Mouse (Mus musculus) erythroblast, adult 5-6 weeks (primary cell): ENCODE data around the gene Cyp27a1. TPM values are rescaled to one million over a fixed set of nuclear protein-coding genes. Genes with fewer than 3 reads are reported as not detected.

Experiments
- ATAC-seq: replicated peaks from 2 replicates; pipeline ENCODE4 v1.8.0; 2016; ENCODE audit warnings: moderate number of reproducible peaks, mild to moderate bottlenecking, moderate TSS enrichment, inconsistent platforms; ENCODE audit not compliant: poor library complexity, low FRiP score, severe bottlenecking
- total RNA-seq, 2 experiments: library from RNA; stranded (forward) in 1 of 2; stranded (reverse) in 1 of 2; fragments of 150-400 nt in 1 of 2; fragments of 200-764, 138-1000 nt in 1 of 2; gene quantifications; 2 replicates each; pipeline versions ENCODE4 v1.2.3 to v1.2.4; 2015 to 2017; ENCODE audit warnings: low replicate concordance in 2 of 2

Gene Cyp27a1
- total RNA-seq, 2 experiments from 2014 or later: 5.1 to 16.7 TPM

DNA sequence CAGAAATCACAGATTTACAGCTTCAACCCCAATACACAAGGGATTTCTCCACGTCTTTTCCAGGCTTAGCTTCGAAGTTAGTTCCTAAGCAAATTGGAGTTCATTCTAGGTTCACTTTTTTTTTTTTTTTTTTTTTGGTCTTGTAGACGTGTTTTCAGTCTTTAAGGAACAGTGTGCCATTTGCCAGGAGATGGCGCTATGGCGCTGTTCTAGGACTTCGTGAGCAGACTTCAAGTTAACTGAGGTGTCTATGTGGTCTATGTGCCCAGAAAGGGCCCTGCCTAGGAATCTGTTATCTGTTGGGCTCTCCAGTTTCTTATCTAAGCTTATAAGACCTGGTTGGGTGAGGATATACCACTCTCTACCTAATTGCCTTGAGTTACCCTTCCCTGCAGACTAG lies 49.7 kb downstream of the Cyp27a1 start:
- ATAC-seq: no peak

DNA sequence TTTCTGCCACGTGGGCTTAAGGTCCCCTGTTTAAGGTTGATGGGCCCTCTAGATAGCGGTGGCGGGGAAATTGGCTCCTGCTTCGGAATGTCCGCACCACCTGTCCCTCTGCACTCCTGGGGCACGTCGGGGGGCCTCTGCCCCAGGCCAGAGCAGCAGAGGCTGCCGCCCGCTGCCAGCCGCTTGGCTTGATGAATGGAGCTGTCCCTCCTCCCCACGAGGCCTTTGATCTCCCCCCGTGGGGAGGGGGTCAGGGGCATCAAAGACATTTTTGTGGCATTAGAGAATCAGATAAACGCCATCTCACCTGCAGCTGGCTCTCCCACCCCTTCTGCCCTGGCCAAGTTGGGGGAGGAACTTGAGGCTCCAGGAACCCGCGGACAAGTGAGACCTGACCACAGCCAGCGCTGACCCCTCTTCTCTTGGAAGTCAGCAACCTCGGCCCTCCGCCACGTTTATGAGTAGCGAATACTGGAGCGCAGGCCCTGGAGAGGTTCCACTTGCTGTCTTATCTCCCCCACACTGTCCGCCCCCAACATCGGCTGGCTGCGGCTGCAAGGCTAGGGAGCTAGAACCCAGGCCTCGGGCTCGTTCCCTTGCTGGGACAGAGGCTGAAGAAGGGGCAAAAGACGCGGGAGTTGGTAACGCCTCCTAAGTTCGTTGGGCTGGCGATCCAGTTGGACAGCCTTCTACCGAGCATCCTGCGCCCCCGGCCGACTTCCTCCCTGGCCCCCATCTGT lies 57.5 kb downstream of the Cyp27a1 start:
- no peak for ATAC-seq

DNA sequence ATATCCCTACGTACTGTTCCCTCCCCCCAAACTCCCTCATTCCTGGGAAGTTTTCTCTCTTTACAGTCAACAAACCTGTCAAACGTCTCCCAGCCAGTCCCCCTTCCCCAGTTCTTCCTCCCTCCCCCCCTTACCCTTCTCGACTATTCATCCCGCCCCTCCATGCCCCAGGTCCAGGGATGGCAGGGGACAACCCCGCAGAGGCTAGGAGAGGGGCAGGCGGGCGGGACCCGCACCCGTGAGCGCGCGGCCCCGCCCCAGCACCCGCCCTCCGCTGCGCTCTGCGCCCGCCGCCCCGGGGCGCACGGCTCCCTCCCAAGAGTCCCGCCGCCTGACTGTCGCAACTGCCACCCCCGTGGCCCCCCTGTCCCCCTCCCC lies 58.1 kb downstream of the Cyp27a1 start:
- no peak for ATAC-seq

DNA sequence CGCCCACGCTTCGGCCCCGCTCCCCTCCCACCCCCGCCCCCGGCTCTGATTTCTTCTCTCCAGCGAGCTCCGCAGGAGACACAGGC lies 58.3 kb downstream of the Cyp27a1 start, which contains the start of gene Wnt6:
Gene Wnt6, plus strand, starts transcription at position 48 of the 86 bp plus-strand sequence.
- no peak for ATAC-seq

DNA sequence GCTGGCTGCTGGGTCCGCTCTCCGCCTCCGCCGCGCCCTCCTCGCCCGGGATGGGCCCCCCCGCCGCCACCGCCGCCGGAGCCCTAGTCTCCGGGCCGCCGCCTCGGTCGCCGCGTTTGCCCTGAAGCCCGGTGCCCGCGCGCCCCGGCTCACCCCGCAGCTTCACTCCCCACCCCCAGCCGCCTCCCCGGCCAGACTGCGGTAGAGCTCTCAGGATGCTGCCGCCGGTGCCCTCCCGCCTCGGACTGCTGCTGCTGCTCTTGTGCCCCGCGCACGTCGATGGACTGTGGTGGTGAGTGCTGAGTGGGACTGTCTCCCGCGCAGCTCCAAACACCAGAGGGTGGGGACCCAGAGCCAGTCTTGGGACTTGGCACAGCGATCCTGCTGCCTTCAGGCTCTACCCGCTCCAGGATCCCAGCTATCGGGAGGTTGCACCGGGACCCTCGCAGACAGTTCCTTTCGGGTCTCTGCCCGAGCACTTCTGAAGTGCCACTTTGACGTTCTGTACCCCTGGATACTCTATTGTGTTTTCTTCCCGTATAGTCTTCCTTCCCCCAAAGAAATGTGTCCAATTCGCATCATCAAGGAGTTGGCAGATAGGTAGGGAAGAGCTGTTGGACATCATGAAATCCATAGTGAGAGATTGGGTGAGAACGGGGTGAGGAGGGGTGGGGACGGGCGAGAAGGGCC lies 58.7 kb downstream of the Cyp27a1 start:
- no peak for ATAC-seq

DNA sequence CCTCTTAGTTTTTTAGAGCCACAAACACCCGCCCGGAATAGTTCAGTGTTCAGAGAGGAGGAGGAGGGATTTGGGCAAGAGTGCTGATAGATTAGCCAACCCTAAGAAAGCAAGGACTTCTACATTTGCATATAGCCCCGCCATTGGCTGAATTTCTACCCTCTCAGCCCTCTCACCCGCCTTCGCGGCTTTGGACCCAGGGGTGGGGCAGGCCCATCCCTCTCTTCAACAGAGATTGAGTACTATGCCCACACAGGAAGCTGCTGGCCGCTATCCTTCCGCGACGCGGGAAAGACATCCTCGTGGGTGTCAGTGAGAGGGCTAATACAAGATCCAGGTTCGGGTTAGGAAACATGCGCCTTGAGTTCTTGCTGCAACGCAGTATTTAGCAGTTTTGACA lies 59.8 kb downstream of the Cyp27a1 start:
- ATAC-seq: no peak

DNA sequence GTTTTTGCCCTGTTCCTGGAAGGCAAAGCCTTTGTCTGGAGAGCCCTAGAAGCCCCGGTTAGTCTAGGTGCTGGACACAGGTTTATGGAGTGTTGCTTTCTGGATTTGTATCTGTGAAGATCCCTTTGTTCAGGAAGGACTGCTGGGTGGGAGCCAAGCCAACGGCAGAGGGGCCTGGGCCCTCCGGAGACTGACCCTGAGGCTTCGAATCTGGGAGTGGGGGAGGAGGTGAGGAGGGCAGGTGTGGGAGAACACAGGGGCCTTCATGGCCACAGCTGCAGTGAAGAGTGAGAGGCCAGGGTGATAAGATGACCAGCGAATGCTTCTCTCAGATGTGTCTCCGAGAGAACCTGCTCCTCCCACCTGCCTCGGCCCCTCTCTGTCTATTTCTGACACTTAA lies 60.7 kb downstream of the Cyp27a1 start:
- no peak for ATAC-seq

DNA sequence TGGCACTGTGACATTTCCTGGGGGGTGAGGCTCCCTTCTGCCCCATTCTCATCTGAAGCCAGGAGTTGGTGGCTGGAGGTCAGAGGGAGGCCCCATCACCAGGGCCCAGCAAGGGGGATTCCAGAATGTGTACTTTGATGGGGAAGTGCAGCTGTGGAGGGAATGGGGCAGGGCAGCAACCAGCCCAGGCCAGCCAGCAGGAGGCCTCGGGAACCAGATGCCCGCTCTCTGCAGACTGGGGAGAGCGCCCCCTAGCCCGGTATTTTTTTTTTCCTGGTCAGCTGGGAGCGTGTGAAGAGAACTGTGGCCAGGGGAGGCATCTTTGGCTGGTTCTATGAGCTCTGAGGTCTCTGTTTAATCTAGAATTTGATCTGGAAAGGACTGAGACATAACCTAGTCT lies 62.4 kb downstream of the Cyp27a1 start:
- no peak for ATAC-seq

DNA sequence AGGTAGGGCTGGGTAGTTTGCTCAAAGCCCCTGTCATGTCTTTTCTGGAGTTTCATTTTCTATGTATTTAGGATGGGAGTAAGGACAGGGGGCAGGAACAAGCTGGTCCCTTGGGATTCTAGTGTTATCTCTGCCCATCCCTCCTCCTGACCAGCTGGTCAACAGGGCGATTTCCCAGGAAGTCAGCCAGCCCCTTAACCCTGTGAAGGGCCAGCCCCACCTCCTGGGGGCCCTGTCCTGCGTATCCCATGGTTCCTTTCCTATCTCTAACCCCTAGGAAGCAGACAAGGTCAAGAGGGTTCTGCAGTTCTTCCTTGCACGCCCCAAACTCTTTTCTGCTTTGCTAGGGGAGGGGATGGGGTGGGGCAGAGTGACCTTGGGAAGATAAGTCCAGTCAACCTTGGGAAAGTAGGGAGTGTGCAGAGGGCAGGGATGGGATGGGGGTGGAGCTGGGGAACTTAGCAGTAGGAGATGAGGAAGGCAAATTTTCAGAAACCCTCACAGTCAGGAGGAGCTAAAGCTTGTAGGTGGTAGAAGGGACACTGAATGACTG lies 65.6 kb downstream of the Cyp27a1 start:
- ATAC-seq: no peak

DNA sequence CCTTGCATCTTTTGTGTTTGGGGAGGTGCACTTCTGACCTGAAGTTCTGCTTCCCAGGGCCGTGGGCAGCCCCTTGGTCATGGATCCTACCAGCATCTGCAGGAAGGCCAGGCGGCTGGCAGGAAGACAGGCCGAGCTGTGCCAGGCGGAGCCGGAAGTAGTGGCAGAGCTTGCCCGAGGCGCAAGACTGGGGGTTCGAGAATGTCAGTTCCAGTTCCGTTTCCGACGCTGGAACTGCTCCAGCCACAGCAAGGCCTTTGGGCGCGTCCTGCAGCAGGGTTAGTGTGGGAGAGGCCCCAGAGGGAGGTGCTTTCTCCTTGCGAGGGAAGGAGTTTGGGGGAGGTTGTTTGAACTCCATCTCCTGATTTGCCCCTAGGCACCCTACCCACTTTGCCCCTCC lies 68.7 kb downstream of the Cyp27a1 start:
- ATAC-seq: no peak

DNA sequence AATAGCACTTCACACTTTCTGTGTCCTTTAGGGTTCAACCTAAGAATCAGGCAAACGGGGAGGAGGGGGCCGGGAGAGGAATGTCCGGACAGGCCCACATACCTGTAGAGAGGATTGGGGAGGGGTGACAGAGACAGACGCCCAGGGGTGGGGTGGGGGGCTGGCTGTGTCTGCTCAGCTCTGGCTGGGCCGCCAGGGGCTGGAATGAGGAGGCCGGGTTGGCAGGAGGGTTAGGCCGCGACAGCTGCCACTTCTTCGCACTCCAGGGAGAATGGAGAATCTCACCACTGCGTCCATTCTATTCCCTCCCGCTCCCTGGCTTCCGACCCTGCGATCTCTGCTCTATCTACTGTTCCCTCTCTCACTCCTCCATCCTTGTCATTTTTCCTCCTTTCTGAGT lies 70.2 kb downstream of the Cyp27a1 start:
- no peak for ATAC-seq

DNA sequence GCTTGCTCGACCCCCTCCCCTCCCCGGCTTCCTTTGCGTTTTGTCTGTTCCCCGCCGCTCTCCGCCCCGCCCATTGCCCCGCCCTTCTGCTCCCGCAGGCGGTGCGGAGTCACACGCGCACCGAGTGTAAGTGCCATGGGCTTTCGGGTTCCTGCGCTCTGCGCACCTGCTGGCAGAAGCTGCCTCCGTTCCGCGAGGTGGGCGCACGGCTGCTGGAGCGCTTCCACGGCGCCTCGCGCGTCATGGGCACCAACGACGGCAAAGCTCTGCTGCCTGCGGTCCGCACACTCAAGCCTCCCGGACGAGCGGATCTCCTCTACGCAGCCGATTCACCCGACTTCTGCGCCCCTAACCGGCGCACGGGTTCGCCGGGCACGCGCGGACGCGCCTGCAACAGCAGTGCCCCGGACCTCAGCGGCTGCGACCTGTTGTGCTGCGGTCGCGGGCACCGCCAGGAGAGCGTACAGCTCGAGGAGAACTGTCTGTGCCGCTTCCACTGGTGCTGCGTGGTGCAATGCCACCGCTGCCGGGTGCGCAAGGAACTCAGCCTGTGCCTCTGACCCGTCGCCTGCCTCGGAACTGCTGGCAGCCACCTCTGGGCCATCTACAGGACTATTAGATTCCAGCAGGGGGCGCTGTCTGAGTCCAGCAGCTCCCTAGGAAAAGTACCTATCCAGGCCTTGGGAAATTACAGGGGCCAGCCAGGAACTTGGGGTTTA lies 70.8 kb downstream of the Cyp27a1 start:
- ATAC-seq: no peak

Other genes starting within 250 kb of the Cyp27a1 start
- gene Cnot9, start 207.5 kb upstream of the Cyp27a1 start, total RNA-seq (2015; ENCODE audit: low replicate concordance): 12.1 and 15.4 TPM in 2 replicates
- 15.9 and 28.2 TPM in 2 replicates for gene Cnot9, start 207.5 kb upstream of the Cyp27a1 start, total RNA-seq (2017; ENCODE audit: low replicate concordance)
- not detected in 2 replicates for gene Plcd4, start 170.7 kb upstream of the Cyp27a1 start, total RNA-seq (2015; ENCODE audit: low replicate concordance)
- gene Plcd4, start 170.7 kb upstream of the Cyp27a1 start, total RNA-seq (2017; ENCODE audit: low replicate concordance): 1.4 TPM in 1 of 2 replicates, not detected in the other
- gene Usp37, start 169.3 kb upstream of the Cyp27a1 start, total RNA-seq (2015; ENCODE audit: low replicate concordance): 7.1 and 9.8 TPM in 2 replicates
- gene Usp37, start 169.3 kb upstream of the Cyp27a1 start, total RNA-seq (2017; ENCODE audit: low replicate concordance): 12.4 and 28.7 TPM in 2 replicates
- gene Zfp142, start 125.3 kb upstream of the Cyp27a1 start, total RNA-seq (2015; ENCODE audit: low replicate concordance): 4.6 and 5.2 TPM in 2 replicates
- gene Zfp142, start 125.3 kb upstream of the Cyp27a1 start, total RNA-seq (2017; ENCODE audit: low replicate concordance): 2.8 and 4.7 TPM in 2 replicates
- 0.77 and 1.5 TPM in 2 replicates for gene Bcs1l, start 125.3 kb upstream of the Cyp27a1 start, total RNA-seq (2015; ENCODE audit: low replicate concordance)
- gene Bcs1l, start 125.3 kb upstream of the Cyp27a1 start, total RNA-seq (2017; ENCODE audit: low replicate concordance): 0.51 and 2.4 TPM in 2 replicates
- 4.4 and 8.4 TPM in 2 replicates for gene Rnf25, start 112.2 kb upstream of the Cyp27a1 start, total RNA-seq (2015; ENCODE audit: low replicate concordance)
- gene Rnf25, start 112.2 kb upstream of the Cyp27a1 start, total RNA-seq (2017; ENCODE audit: low replicate concordance): 3.5 and 18.1 TPM in 2 replicates
- not detected in 2 replicates for gene Stk36, start 112.1 kb upstream of the Cyp27a1 start, total RNA-seq (2015; ENCODE audit: low replicate concordance)
- 0.42 TPM in 1 of 2 replicates, not detected in the other for gene Stk36, start 112.1 kb upstream of the Cyp27a1 start, total RNA-seq (2017; ENCODE audit: low replicate concordance)
- gene Ttll4, start 51.8 kb upstream of the Cyp27a1 start, total RNA-seq (2015; ENCODE audit: low replicate concordance): 0.77 and 3.1 TPM in 2 replicates
- gene Ttll4, start 51.8 kb upstream of the Cyp27a1 start, total RNA-seq (2017; ENCODE audit: low replicate concordance): 10.3 and 13.7 TPM in 2 replicates
- not detected in 2 replicates for gene Prkag3, start 35.6 kb downstream of the Cyp27a1 start, total RNA-seq (2015; ENCODE audit: low replicate concordance)
- 0.14 TPM in 1 of 2 replicates, not detected in the other for gene Prkag3, start 35.6 kb downstream of the Cyp27a1 start, total RNA-seq (2017; ENCODE audit: low replicate concordance)
- not detected in 2 replicates for gene Wnt6, start 58.3 kb downstream of the Cyp27a1 start, total RNA-seq (2015; ENCODE audit: low replicate concordance)
- not detected in 2 replicates for gene Wnt6, start 58.3 kb downstream of the Cyp27a1 start, total RNA-seq (2017; ENCODE audit: low replicate concordance)
- not detected in 2 replicates for gene Wnt10a, start 77.9 kb downstream of the Cyp27a1 start, total RNA-seq (2015; ENCODE audit: low replicate concordance)
- gene Wnt10a, start 77.9 kb downstream of the Cyp27a1 start, total RNA-seq (2017; ENCODE audit: low replicate concordance): not detected in 2 replicates
- not detected in 2 replicates for gene Cdk5r2, start 141.4 kb downstream of the Cyp27a1 start, total RNA-seq (2015; ENCODE audit: low replicate concordance)
- gene Cdk5r2, start 141.4 kb downstream of the Cyp27a1 start, total RNA-seq (2017; ENCODE audit: low replicate concordance): not detected in 2 replicates
- not detected in 2 replicates for gene Fev, start 171.8 kb downstream of the Cyp27a1 start, total RNA-seq (2015; ENCODE audit: low replicate concordance)
- gene Fev, start 171.8 kb downstream of the Cyp27a1 start, total RNA-seq (2017; ENCODE audit: low replicate concordance): not detected in 2 replicates
- not detected in 2 replicates for gene Cryba2, start 179.6 kb downstream of the Cyp27a1 start, total RNA-seq (2015; ENCODE audit: low replicate concordance)
- gene Cryba2, start 179.6 kb downstream of the Cyp27a1 start, total RNA-seq (2017; ENCODE audit: low replicate concordance): not detected in 2 replicates
- gene Cfap65, start 222.0 kb downstream of the Cyp27a1 start, total RNA-seq (2015; ENCODE audit: low replicate concordance): not detected in 2 replicates
- gene Cfap65, start 222.0 kb downstream of the Cyp27a1 start, total RNA-seq (2017; ENCODE audit: low replicate concordance): not detected in 2 replicates
- gene Ihh, start 238.1 kb downstream of the Cyp27a1 start, total RNA-seq (2015; ENCODE audit: low replicate concordance): not detected in 2 replicates
- 0.28 TPM in 1 of 2 replicates, not detected in the other for gene Ihh, start 238.1 kb downstream of the Cyp27a1 start, total RNA-seq (2017; ENCODE audit: low replicate concordance)